Mouse (Mus musculus): Measurements from ENCODE around the gene Btk.

DNA sequence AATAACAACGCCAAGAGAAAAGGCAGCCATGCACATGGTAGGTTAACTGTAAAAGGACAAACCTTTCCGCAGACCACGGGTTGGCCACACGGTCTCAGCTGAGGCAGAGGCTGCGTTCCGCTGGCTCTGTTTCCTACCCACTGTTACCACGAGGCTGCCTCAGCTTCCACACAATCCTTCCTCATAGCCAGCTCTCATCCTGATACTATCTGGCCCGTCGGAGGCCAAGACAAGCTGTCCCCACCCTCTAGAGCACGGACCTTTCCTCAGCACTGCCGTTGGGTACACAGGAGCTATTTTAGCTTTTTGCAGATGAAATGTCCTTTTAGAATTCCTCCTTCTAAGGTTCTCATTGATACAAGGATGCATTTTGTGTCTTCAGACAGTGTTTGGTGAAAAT lies 1.1 kb downstream of the Btk start:
- TF ChIP-seq CTCF (conservative IDR thresholded peaks at IDR 0.05; ENCODE audit: low read length) (no peak), POU5F1 (IDR thresholded peaks at IDR 0.05; ENCODE audit: borderline replicate concordance, low read length) (no peak), NANOG (IDR thresholded peaks at IDR 0.05; ENCODE audit: borderline replicate concordance, low read length) (no peak)

Measured in E14TG2a.4 (cell line).